Mouse (Mus musculus) embryonic facial prominence, embryonic 15.5 days (tissue): ENCODE data around the gene Farsa. TPM values are rescaled to one million over a fixed set of nuclear protein-coding genes. Genes with fewer than 3 reads are reported as not detected.

Experiments
- ATAC-seq: fragments of 200-750 bp; cut with Nextera tagmentation; 2 replicates; pipeline ENCODE4 v1.8.0; 2017; ENCODE audit warnings: low read depth, moderate TSS enrichment; ENCODE audit not compliant: insufficient number of reproducible peaks, low FRiP score, low TSS enrichment
- H3K27ac ChIP-seq: fragments of 300-500 bp; sonication (generic); replicated peaks from 2 replicates; pipeline ENCODE4 v1.5.1; 2015; ENCODE audit warnings: mild to moderate bottlenecking, inconsistent platforms
- H3K27me3 ChIP-seq: fragments of 300-500 bp; sonication (generic); 2 replicates; pipeline ENCODE4 v1.6.1; 2015; ENCODE audit warnings: inconsistent platforms
- H3K36me3 ChIP-seq: fragments of 300-500 bp; sonication (generic); 2 replicates; pipeline ENCODE4 v1.6.1; 2015; ENCODE audit warnings: mild to moderate bottlenecking, inconsistent platforms
- H3K4me1 ChIP-seq: fragments of 300-500 bp; sonication (generic); 2 replicates; pipeline ENCODE4 v1.6.1; 2015; ENCODE audit warnings: inconsistent platforms
- H3K4me2 ChIP-seq: fragments of 300-500 bp; sonication (generic); replicated peaks from 2 replicates; pipeline ENCODE4 v1.6.1; 2015; ENCODE audit warnings: mild to moderate bottlenecking, inconsistent platforms
- H3K4me3 ChIP-seq: fragments of 300-500 bp; sonication (generic); replicated peaks from 2 replicates; pipeline ENCODE4 v1.5.1; 2015; ENCODE audit warnings: mild to moderate bottlenecking, inconsistent platforms
- H3K9ac ChIP-seq: fragments of 300-500 bp; sonication (generic); 2 replicates; pipeline ENCODE4 v1.6.1; 2015; ENCODE audit warnings: inconsistent platforms
- H3K9me3 ChIP-seq: fragments of 300-500 bp; sonication (generic); replicated peaks from 2 replicates; pipeline ENCODE4 v1.6.1; 2016; ENCODE audit warnings: inconsistent platforms
- WGBS: fragments of 180-500 bp; shearing (Covaris S2); methylation state at CpG from one replicate; pipeline ENCODE4 v1.1.7; 2015; 5-methylcytosine and 5-hydroxymethylcytosine counted together
- polyA plus RNA-seq: library from polyadenylated mRNA; unstranded; fragments of >200 nt; fragmentation: Nextera tagmentation; extraction: Ambion mirVana; gene quantifications from 2 replicates; pipeline ENCODE4 v1.2.1, GENCODE M21; 2015

Gene Farsa
- polyA plus RNA-seq = 94.5 and 99.8 TPM in 2 replicates

GRCm38 (mm10) chr8:84856864-84857441 lies at the start of gene Farsa:
TSS of gene Farsa (plus strand) at chr8:84856989.
- H3K27me3 ChIP-seq = no peaks in the 10 kb centered on the region
- H3K4me2 ChIP-seq = peak within 1 kb of the TSS; percentile 61
- peak within 1 kb of the TSS; percentile 82 for H3K27ac ChIP-seq
- H3K36me3 ChIP-seq = peaks cover 23% of the 10 kb centered on the region
- peak; percentile 84 for ATAC-seq
- H3K9me3 ChIP-seq = no peaks in the 10 kb centered on the region
- peaks cover 13% of the 10 kb centered on the region for H3K4me1 ChIP-seq
- H3K4me3 ChIP-seq = peak within 1 kb of the TSS; percentile 90
- peak within 1 kb of the TSS; percentile 94 for H3K9ac ChIP-seq
- WGBS = under 1% methylated on average over 39 of the region's 39 CpGs

GRCm38 (mm10) chr8:84809109-84809940 lies 47.5 kb upstream of the Farsa start:
- H3K36me3 ChIP-seq = no peaks in the 10 kb centered on the region
- H3K9ac ChIP-seq = no peak overlapping the region
- no peak overlapping the region for H3K27ac ChIP-seq
- no peak overlapping the region for H3K4me2 ChIP-seq
- H3K27me3 ChIP-seq = peaks cover 30% of the 10 kb centered on the region
- WGBS = 61% methylated on average over 12 of the region's 12 CpGs
- no peak for ATAC-seq
- peaks cover 17% of the 10 kb centered on the region for H3K4me1 ChIP-seq
- no peak overlapping the region for H3K4me3 ChIP-seq
- no peaks in the 10 kb centered on the region for H3K9me3 ChIP-seq

DNA sequence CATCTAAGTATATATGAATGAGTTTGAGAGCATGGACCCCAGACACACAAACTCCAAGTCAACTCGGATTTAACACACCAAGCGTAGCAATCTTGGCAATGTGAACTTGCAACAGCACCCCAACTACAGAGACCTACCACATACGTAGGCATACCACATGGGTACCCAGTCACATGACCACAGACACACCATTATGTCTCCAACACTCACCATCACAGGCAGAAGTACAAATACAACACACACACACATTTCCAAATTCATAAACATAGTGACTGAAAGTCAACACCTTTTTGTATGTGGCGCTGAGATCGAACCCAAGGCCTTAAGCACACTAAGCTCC lies 46.9 kb upstream of the Farsa start:
- H3K4me3 ChIP-seq = no peak overlapping the region
- H3K9ac ChIP-seq = no peak overlapping the region
- H3K4me2 ChIP-seq = no peak overlapping the region
- H3K36me3 ChIP-seq = no peaks in the 10 kb centered on the region
- H3K27me3 ChIP-seq = peaks cover 30% of the 10 kb centered on the region
- ATAC-seq = no peak
- no peaks in the 10 kb centered on the region for H3K9me3 ChIP-seq
- no peak overlapping the region for H3K27ac ChIP-seq
- H3K4me1 ChIP-seq = peaks cover 22% of the 10 kb centered on the region
- 78% methylated on average over 5 of the region's 5 CpGs for WGBS

DNA sequence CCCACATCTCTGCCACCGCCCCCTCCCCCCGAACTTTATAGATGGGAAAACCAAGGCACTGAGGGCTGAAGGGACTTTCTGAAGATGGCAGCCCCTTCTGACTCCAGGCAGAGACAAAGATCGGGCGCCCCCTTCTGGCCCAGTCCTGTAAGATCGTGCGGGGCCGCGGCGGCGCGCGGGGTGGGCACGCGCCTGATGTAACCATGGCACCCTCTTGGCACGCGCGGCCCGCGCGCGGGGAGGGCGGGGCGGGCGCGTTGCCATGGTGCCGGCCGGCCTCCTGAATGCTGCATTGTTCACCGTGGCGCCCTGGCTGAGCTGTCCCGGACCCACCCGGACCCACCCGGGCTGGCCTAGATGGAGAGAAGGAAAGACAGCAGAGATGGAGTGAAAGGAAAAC lies 45.9 kb upstream of the Farsa start:
- Histone ChIP-seq H3K4me1 (peaks cover 27% of the 10 kb centered on the region), H3K9ac (no peak overlapping the region), H3K9me3 (no peaks in the 10 kb centered on the region), H3K36me3 (no peaks in the 10 kb centered on the region), H3K27ac (no peak overlapping the region; the same call in 1 of the 2 replicates), H3K4me3 (peak overlapping the region; percentile 41), H3K27me3 (peaks cover 28% of the 10 kb centered on the region), H3K4me2 (peak overlapping the region; percentile 58)
- under 1% methylated on average over 32 of the region's 32 CpGs for WGBS
- peak; percentile 79 for ATAC-seq

GRCm38 (mm10) chr8:84811303-84811702 lies 45.5 kb upstream of the Farsa start:
- Histone ChIP-seq H3K36me3 (no peaks in the 10 kb centered on the region), H3K4me1 (peaks cover 29% of the 10 kb centered on the region), H3K27me3 (peaks cover 28% of the 10 kb centered on the region), H3K4me2 (peak overlapping the region; percentile 58), H3K9me3 (no peaks in the 10 kb centered on the region), H3K4me3 (peak overlapping the region; percentile 41), H3K27ac (no peak overlapping the region), H3K9ac (no peak overlapping the region)
- WGBS = 26% methylated on average over 10 of the region's 10 CpGs
- ATAC-seq = no peak

DNA sequence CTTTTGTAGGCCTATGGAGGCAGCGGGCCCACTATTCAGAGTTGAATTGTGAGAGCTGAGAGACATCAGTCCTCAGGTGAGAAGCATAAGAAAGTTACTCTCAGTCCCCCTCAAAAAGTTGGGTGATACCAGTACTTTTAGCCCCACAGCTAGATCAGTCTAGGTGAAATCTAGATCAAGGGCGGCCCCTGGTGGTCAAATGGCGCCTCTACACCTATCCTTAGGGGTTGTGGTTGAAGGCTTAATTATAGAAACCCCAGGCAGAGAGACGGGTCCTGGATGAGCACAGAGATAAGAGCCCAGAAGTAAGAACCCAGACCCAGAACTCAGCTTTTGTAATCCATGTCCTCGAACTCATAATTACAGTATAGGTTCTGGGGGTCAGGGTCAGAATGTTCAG lies 43.7 kb upstream of the Farsa start:
- no peak overlapping the region for H3K9ac ChIP-seq
- WGBS = 4% methylated on average over 5 of the region's 5 CpGs
- H3K4me2 ChIP-seq = no peak overlapping the region
- no peak overlapping the region for H3K27ac ChIP-seq
- ATAC-seq = no peak
- H3K9me3 ChIP-seq = no peaks in the 10 kb centered on the region
- peaks cover 28% of the 10 kb centered on the region for H3K27me3 ChIP-seq
- no peaks in the 10 kb centered on the region for H3K36me3 ChIP-seq
- H3K4me1 ChIP-seq = peaks cover 29% of the 10 kb centered on the region
- no peak overlapping the region for H3K4me3 ChIP-seq

GRCm38 (mm10) chr8:84813830-84814229 lies 43.0 kb upstream of the Farsa start:
- Histone ChIP-seq H3K9me3 (no peaks in the 10 kb centered on the region), H3K27ac (no peak overlapping the region), H3K27me3 (peaks cover 21% of the 10 kb centered on the region), H3K9ac (no peak overlapping the region), H3K36me3 (no peaks in the 10 kb centered on the region), H3K4me1 (peaks cover 29% of the 10 kb centered on the region), H3K4me3 (no peak overlapping the region), H3K4me2 (no peak overlapping the region)
- no peak for ATAC-seq
- WGBS = 90% methylated on average over 3 of the region's 3 CpGs

DNA sequence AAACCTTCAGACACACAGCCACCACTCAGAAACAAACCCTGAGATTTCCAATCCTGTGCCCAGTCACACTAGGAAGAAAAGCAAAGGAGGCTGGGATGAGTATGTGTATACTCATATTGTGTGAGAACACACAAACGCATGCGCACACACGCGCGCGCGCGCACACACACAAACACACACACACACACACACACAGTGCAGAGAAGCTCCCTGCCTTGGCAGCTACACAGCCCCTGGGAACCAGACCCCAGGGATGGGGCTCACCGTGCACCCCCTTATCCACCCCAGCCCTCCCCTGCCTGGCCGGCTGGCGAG lies 42.6 kb upstream of the Farsa start:
- WGBS = 82% methylated on average over 11 of the region's 11 CpGs
- Histone ChIP-seq H3K9me3 (no peaks in the 10 kb centered on the region), H3K9ac (no peak overlapping the region), H3K4me1 (peaks cover 29% of the 10 kb centered on the region), H3K4me3 (no peak overlapping the region), H3K27ac (no peak overlapping the region), H3K27me3 (peaks cover 17% of the 10 kb centered on the region), H3K36me3 (no peaks in the 10 kb centered on the region), H3K4me2 (no peak overlapping the region)
- ATAC-seq = no peak

GRCm38 (mm10) chr8:84814555-84815441 lies 42.0 kb upstream of the Farsa start:
- H3K36me3 ChIP-seq = no peaks in the 10 kb centered on the region
- no peak overlapping the region for H3K27ac ChIP-seq
- ATAC-seq = no peak
- H3K9me3 ChIP-seq = no peaks in the 10 kb centered on the region
- no peak overlapping the region for H3K9ac ChIP-seq
- peak overlapping the region; percentile 1; the same call in 1 of the 2 replicates for H3K4me2 ChIP-seq
- peaks cover 17% of the 10 kb centered on the region for H3K27me3 ChIP-seq
- WGBS = 43% methylated on average over 19 of the region's 19 CpGs
- H3K4me1 ChIP-seq = peaks cover 29% of the 10 kb centered on the region
- no peak overlapping the region for H3K4me3 ChIP-seq

DNA sequence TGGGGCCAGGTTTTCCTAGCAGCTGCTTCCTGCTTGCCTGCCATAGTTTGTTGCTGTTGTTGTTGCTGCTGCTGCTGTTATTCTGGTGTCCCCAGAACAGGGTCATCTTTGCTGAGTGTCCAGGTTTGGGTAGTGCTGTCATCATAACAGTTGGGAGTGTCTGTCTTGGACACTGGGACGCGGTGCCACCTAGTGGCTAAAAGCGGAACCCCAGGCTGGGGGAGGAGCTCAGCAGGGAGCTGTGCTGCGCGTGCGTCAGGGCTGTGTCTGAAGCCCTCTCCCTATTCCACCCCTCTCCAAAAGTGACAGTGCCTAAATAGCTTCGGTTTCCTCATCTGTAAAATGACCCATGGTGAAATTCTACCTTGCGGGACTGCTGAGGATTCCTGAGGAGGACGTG lies 41.2 kb upstream of the Farsa start:
- Histone ChIP-seq H3K4me1 (peaks cover 27% of the 10 kb centered on the region), H3K36me3 (no peaks in the 10 kb centered on the region), H3K4me2 (peak overlapping the region; percentile 1; the same call in 1 of the 2 replicates), H3K27me3 (peaks cover 17% of the 10 kb centered on the region), H3K9ac (no peak overlapping the region), H3K9me3 (no peaks in the 10 kb centered on the region), H3K4me3 (no peak overlapping the region), H3K27ac (no peak overlapping the region)
- peak; percentile 69 for ATAC-seq
- WGBS = 11% methylated on average over 9 of the region's 9 CpGs

GRCm38 (mm10) chr8:84816117-84816516 lies 40.7 kb upstream of the Farsa start:
- no peak for ATAC-seq
- no peak overlapping the region for H3K27ac ChIP-seq
- no peak overlapping the region for H3K9ac ChIP-seq
- H3K27me3 ChIP-seq = peaks cover 17% of the 10 kb centered on the region
- H3K4me1 ChIP-seq = peaks cover 22% of the 10 kb centered on the region
- no peak overlapping the region for H3K4me2 ChIP-seq
- H3K4me3 ChIP-seq = no peak overlapping the region
- H3K36me3 ChIP-seq = no peaks in the 10 kb centered on the region
- WGBS = 75% methylated on average over 17 of the region's 17 CpGs
- no peaks in the 10 kb centered on the region for H3K9me3 ChIP-seq
